Mouse (Mus musculus) small intestine, adult 2 months (tissue): ENCODE measurements around the gene Ric3. TPM values are rescaled to one million over a fixed set of nuclear protein-coding genes. Genes with fewer than 3 reads are reported as not detected.
"Not testable (repeated sequence)": the region's sequence is repeated elsewhere in the genome, so short reads cannot be mapped to it uniquely, and the experiment has no call there.

Experiments used
- H3K27ac ChIP-seq: fragments of 200-500 bp; 2 replicates; pipeline ENCODE4 v1.5.1; 2012; ENCODE audit warnings: low read depth, low read length, control low read depth, inconsistent platforms; ENCODE audit not compliant: insufficient read depth
- H3K27me3 ChIP-seq: fragments of 200-500 bp; 2 replicates; pipeline ENCODE4 v1.6.1; 2012; ENCODE audit warnings: mild to moderate bottlenecking, moderate library complexity, low read length, inconsistent platforms; ENCODE audit not compliant: control insufficient read depth, insufficient read depth
- H3K36me3 ChIP-seq: fragments of 200-500 bp; 2 replicates; pipeline ENCODE4 v1.6.1; 2012; ENCODE audit warnings: mild to moderate bottlenecking, low read length, control low read depth, inconsistent platforms; ENCODE audit not compliant: control insufficient read depth, insufficient read depth
- H3K4me1 ChIP-seq: fragments of 200-500 bp; 2 replicates; pipeline ENCODE4 v1.6.1; 2012; ENCODE audit warnings: low read length, inconsistent platforms, mixed read lengths; ENCODE audit not compliant: control insufficient read depth, insufficient read depth, insufficient read length
- H3K4me3 ChIP-seq: fragments of 200-500 bp; 2 replicates; pipeline ENCODE4 v1.5.1; 2012; ENCODE audit warnings: low read depth, mild to moderate bottlenecking, control low read depth, inconsistent platforms, low read length, moderate library complexity
- CTCF ChIP-seq: fragments of 200-500 bp; IDR thresholded peaks from 2 replicates; pipeline ENCODE4 v1.5.1; 2012; ENCODE audit warnings: low read depth, mild to moderate bottlenecking, control low read depth, inconsistent platforms, low read length, moderate library complexity, mixed read lengths; ENCODE audit not compliant: insufficient replicate concordance, insufficient read length; ENCODE audit errors: extremely low read depth
- POLR2A ChIP-seq: fragments of 200-500 bp; IDR thresholded peaks from 2 replicates; pipeline ENCODE4 v1.6.1; 2012; ENCODE audit warnings: low read depth, mild to moderate bottlenecking, control low read depth, inconsistent platforms, low read length, moderate library complexity
- WGBS: fragments of 180-500 bp; shearing (Covaris S2); methylation state at CpG from one replicate; pipeline ENCODE4 v1.1.7; 2018; 5-methylcytosine and 5-hydroxymethylcytosine counted together
- polyA plus RNA-seq: library from polyadenylated mRNA; depleted of rRNA; stranded (reverse); fragments of >200 nt; gene quantifications from 2 replicates; pipeline ENCODE4 v1.2.3, GENCODE M21; 2012

The Ric3 gene
- polyA plus RNA-seq, 1 experiment, result 0.67 TPM

GRCm38 (mm10) chr7:109111000-109111399 lies 27.9 kb upstream of the Ric3 start:
- Histone ChIP-seq H3K36me3 (no peaks in the 10 kb centered on the region), H3K4me1 (no peaks in the 10 kb centered on the region), H3K4me3 (no peak overlapping the region), H3K27me3 (no peaks in the 10 kb centered on the region), H3K27ac (no peak overlapping the region)
- whole genome bisulfite sequencing, result 65% methylated on average over 5 of the region's 5 CpGs
- TF ChIP-seq CTCF, result no peak
- TF ChIP-seq POLR2A, result no peak

DNA sequence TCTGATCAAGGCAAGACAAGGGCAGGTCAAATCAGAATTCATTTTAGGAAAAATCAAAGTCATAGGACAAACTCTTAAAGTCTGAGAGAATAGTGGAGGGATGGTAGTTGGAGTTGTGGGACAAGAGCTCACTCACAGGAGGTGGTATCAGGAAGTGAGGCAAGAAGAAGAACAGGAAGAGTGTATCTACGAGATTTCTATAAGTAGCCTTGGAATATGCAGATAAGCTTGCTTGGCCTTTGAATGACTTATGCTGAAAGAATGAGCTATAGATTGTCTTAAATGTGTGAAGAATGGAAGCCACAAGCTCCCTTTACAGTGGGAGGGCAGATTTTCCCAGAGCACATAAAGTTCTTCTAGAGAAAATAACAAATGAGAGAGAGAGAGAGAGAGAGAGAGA lies 21.8 kb upstream of the Ric3 start:
- Histone ChIP-seq H3K36me3 (no peaks in the 10 kb centered on the region), H3K27ac (no peak overlapping the region), H3K4me1 (no peaks in the 10 kb centered on the region), H3K4me3 (no peak overlapping the region), H3K27me3 (no peaks in the 10 kb centered on the region)
- no peak for TF ChIP-seq POLR2A
- TF ChIP-seq CTCF, result no peak
- 40% methylated on average over 1 of the region's 1 CpGs for WGBS

DNA sequence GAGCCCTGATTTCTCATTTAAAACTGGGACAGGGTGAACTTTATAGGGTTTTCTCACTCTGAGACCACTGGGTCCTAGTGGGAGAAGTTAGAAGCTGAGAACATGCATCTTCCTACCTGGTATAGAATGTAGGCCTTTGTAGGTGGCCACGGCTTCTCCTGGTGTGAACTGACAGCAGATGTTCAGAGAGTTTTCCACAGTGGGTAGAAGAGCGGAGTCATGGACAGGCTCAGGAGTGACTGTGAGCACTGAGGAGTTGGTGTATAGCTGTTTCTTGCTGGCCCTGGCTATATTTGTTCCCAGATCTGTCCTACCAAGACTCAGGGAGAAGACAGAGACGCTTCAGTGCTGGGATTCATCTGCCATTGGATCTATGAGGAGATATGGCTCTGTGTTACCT lies 18.0 kb upstream of the Ric3 start:
- Histone ChIP-seq H3K4me1 (no peaks in the 10 kb centered on the region), H3K27ac (no peak overlapping the region), H3K36me3 (no peaks in the 10 kb centered on the region), H3K27me3 (no peaks in the 10 kb centered on the region), H3K4me3 (no peak overlapping the region)
- TF ChIP-seq POLR2A (no peak), CTCF (no peak)
- WGBS, result 70% methylated on average over 3 of the region's 3 CpGs

DNA sequence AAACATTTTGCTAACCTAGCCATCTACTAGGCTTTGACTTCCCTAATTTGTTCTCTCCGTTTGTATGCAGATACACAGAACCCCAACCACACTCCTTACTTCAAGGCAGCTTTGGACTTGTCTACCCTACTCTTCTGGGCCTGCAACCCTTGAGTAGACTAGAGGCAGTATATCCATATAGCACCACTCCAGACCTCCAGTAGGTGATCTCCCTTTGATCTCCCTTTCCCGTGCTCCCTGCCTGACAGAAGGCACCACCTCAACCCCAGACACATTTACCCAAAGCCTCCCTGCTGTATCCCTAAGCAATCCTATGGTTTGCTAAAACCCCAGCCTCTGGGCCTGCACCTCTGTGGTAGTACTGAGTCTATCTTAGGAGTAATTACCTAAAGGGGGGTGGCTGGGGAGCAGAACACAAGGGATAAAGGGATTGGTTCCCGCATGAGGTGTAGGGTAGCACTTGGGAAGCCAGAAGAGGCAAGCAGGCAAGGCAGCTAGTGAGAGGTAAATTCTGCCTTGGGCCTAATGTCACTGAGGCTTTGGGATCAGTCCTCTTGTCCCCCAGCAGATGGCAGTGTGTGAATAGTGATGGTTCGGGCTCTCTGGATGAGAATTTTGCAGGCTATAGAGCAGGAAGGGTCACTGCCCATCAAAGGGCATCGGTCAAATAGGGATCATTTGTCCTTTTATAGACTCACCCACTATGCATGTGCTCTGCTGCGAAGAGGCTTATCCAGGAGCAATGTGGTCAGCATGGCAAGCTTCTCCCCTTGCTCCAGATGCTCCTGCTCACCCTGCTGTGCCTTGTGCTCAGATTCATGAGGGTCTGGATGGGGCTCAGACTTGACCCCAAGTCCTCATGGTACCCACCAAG lies 15.3 kb upstream of the Ric3 start:
- no peak for TF ChIP-seq POLR2A
- no peak for TF ChIP-seq CTCF
- no peak overlapping the region for H3K27ac ChIP-seq

GRCm38 (mm10) chr7:109097203-109097602 lies 14.1 kb upstream of the Ric3 start:
- WGBS, result 57% methylated on average over 7 of the region's 7 CpGs
- Histone ChIP-seq H3K27me3 (no peaks in the 10 kb centered on the region), H3K27ac (no peak overlapping the region), H3K4me1 (no peaks in the 10 kb centered on the region), H3K36me3 (no peaks in the 10 kb centered on the region), H3K4me3 (no peak overlapping the region)
- TF ChIP-seq POLR2A, result no peak

More for the DNA sequence above, 15.3 kb upstream of the Ric3 start:
- no peak overlapping the region for H3K4me3 ChIP-seq
- H3K36me3 ChIP-seq, result no peaks in the 10 kb centered on the region
- H3K27me3 ChIP-seq, result no peaks in the 10 kb centered on the region
- WGBS, result 32% methylated on average over 6 of the region's 6 CpGs
- H3K4me1 ChIP-seq, result no peaks in the 10 kb centered on the region

GRCm38 (mm10) chr7:109096618-109097017 lies 13.5 kb upstream of the Ric3 start:
- Histone ChIP-seq H3K36me3 (no peaks in the 10 kb centered on the region), H3K4me3 (no peak overlapping the region), H3K27ac (no peak overlapping the region), H3K27me3 (no peaks in the 10 kb centered on the region), H3K4me1 (no peaks in the 10 kb centered on the region)
- TF ChIP-seq POLR2A, result no peak
- TF ChIP-seq CTCF, result no peak
- WGBS, result 66% methylated on average over 4 of the region's 4 CpGs

DNA sequence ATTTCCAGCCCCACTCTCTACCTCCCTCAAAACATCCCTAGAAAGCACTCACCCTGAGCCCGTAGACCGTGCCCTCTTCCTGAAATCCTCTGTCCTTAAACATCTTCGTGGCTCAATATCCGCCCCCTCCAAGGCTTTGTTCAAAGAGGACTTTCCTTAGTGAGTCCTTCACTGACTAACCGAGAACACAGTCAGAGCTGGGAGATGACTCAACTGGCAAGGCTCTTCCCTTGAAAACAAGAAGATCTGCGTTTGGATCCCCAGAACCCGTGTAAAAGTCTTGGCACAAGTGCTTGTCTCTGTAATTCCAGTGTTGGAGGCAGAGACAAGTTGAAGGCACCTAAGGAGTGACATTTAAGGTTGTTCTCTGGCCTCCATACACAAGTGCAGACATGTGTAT lies 11.2 kb upstream of the Ric3 start:
- no peak overlapping the region for H3K27ac ChIP-seq
- no peaks in the 10 kb centered on the region for H3K36me3 ChIP-seq
- no CpG with 5 or more reads among the region's 7 CpGs for WGBS
- TF ChIP-seq POLR2A (no peak), CTCF (no peak)
- H3K27me3 ChIP-seq, result no peaks in the 10 kb centered on the region
- H3K4me3 ChIP-seq, result no peak overlapping the region
- H3K4me1 ChIP-seq, result no peaks in the 10 kb centered on the region

DNA sequence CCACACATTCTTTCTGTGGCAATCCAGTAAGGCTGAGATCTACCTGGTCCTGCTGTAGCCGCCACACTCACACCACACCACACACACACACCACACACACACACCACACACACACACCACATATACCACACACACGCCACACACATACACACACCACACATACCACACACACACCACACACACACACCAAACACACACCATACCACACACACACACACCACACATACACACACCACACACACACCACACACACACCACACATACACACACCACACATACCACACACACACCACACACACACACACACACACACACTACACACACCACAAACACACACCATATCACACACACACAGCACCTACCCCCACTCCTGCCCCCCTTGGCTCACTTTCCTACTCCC lies 8.2 kb upstream of the Ric3 start:
- WGBS, result no CpG with 5 or more reads among the region's 2 CpGs
- H3K27me3 ChIP-seq, result not testable (repeated sequence)

More for the DNA sequence above, 8.2 kb upstream of the Ric3 start:
- not testable (repeated sequence) for H3K4me1 ChIP-seq, H3K27ac ChIP-seq, H3K36me3 ChIP-seq, H3K4me3 ChIP-seq
